Mouse (Mus musculus) hematopoietic stem cell, adult 5-6 weeks (primary cell): Measurements from ENCODE around the gene Hs6st3. TPM values are rescaled to one million over a fixed set of nuclear protein-coding genes. Genes with fewer than 3 reads are reported as not detected.

Experiments
- ATAC-seq, 2 experiments: fragments of 125-278 bp in 1 of 2; replicated peaks in 1 of 2; 2 replicates each; pipeline ENCODE4 v1.8.0; 2016 to 2017; ENCODE audit warnings: inconsistent platforms in 2 of 2, mild to moderate bottlenecking in 2 of 2, moderate number of reproducible peaks in 2 of 2, low read depth in 1 of 2, moderate TSS enrichment in 1 of 2; ENCODE audit not compliant: low FRiP score in 2 of 2, poor library complexity in 2 of 2, severe bottlenecking in 2 of 2, insufficient read depth in 1 of 2, low TSS enrichment in 1 of 2
- total RNA-seq: library from RNA; stranded (forward); fragments of 172-1452, 232-1000 nt; gene quantifications from 2 replicates; pipeline ENCODE4 v1.2.3, GENCODE M21; 2017

Hs6st3 gene
- total RNA-seq, 1 experiment from 2014 or later, result 0.50 TPM

GRCm38 (mm10) chr14:119892922-119893321, 754.8 kb downstream of the Hs6st3 start:
- ATAC-seq, result no peak

- ATAC-seq, result no peak
Observed at GRCm38 (mm10) chr14:119895097-119895496, 757.0 kb downstream of the Hs6st3 start.

GRCm38 (mm10) chr14:119895765-119896465, 757.8 kb downstream of the Hs6st3 start:
- ATAC-seq, result peak; percentile 77 to 79

GRCm38 (mm10) chr14:119902486-119902885, 764.3 kb downstream of the Hs6st3 start:
- no peak for ATAC-seq

GRCm38 (mm10) chr14:119908032-119908675, 770.0 kb downstream of the Hs6st3 start:
- ATAC-seq, result no peak

GRCm38 (mm10) chr14:119914508-119914907, 776.4 kb downstream of the Hs6st3 start:
- no peak for ATAC-seq

GRCm38 (mm10) chr14:119918281-119919034, 780.3 kb downstream of the Hs6st3 start:
- ATAC-seq, result no peak

- ATAC-seq, result no peak
Observed at GRCm38 (mm10) chr14:119919177-119919576, 781.0 kb downstream of the Hs6st3 start.

Other genes starting within 250 kb of the Hs6st3 start
- gene Dzip1, start 212.9 kb upstream of the Hs6st3 start, total RNA-seq, result 4.7 and 7.8 TPM in 2 replicates
- 69.7 and 77.7 TPM in 2 replicates for gene Dnajc3, start 200.4 kb upstream of the Hs6st3 start, total RNA-seq
- 4.0 and 4.7 TPM in 2 replicates for gene Uggt2, start 38.9 kb upstream of the Hs6st3 start, total RNA-seq